Mouse (Mus musculus) MEL-GATA-1-ER (cell line): ENCODE measurements around the gene Olfr545.
A peak's percentile ranks its signal among the peaks of the same experiment; 100 is the strongest.
"Not testable (repeated sequence)": the region's sequence is repeated elsewhere in the genome, so short reads cannot be mapped to it uniquely, and the experiment has no call there.

ENCODE experiments used
- DNase-seq: peaks from one replicate; pipeline ENCODE4 v3.0.0-alpha.2; 2012; ENCODE audit warnings: low read depth; ENCODE audit errors: extremely low read depth

Gene Olfr545

GRCm38 (mm10) chr7:102499473-102499872 is at the start of gene Olfr545:
TSS of gene Olfr545 (minus strand) at chr7:102499573.
- DNase-seq = no peak

- no peak for DNase-seq
Observed at GRCm38 (mm10) chr7:102541251-102541650, 41.9 kb upstream of the Olfr545 start.

- DNase-seq = no peak
Observed at GRCm38 (mm10) chr7:102540596-102540995, 41.2 kb upstream of the Olfr545 start, which contains the start of gene Olfr548-ps1. TSS of gene Olfr548-ps1 (plus strand) at chr7:102540896.

- DNase-seq = no peak
Observed at GRCm38 (mm10) chr7:102534449-102534848, 35.1 kb upstream of the Olfr545 start, which contains the start of gene Olfr547. TSS of gene Olfr547 (plus strand) at chr7:102534749.

- no peak for DNase-seq
Observed at GRCm38 (mm10) chr7:102529052-102529451, 29.7 kb upstream of the Olfr545 start.

- no peak for DNase-seq
Observed at GRCm38 (mm10) chr7:102517051-102517335, 17.6 kb upstream of the Olfr545 start.

- no peak for DNase-seq
Observed at GRCm38 (mm10) chr7:102516261-102517050, 17.1 kb upstream of the Olfr545 start.

- peak; percentile 67 for DNase-seq
Observed at GRCm38 (mm10) chr7:102514144-102514543, 14.8 kb upstream of the Olfr545 start.

- peak; percentile 26 for DNase-seq
Observed at GRCm38 (mm10) chr7:102512814-102513435, 13.6 kb upstream of the Olfr545 start.

- DNase-seq = peak; percentile 12
Observed at GRCm38 (mm10) chr7:102511927-102512326, 12.6 kb upstream of the Olfr545 start.

GRCm38 (mm10) chr7:102509726-102510125 is 10.4 kb upstream of the Olfr545 start:
- no peak for DNase-seq

- no peak for DNase-seq
Observed at GRCm38 (mm10) chr7:102508666-102509065, 9.3 kb upstream of the Olfr545 start.

- no peak for DNase-seq
Observed at GRCm38 (mm10) chr7:102508066-102508465, 8.7 kb upstream of the Olfr545 start.

- peak; percentile 36 for DNase-seq
Observed at GRCm38 (mm10) chr7:102506848-102507247, 7.5 kb upstream of the Olfr545 start.

GRCm38 (mm10) chr7:102501986-102502385 is 2.6 kb upstream of the Olfr545 start:
- DNase-seq = no peak

GRCm38 (mm10) chr7:102494416-102494815 is 5.0 kb downstream of the Olfr545 start:
- not testable (repeated sequence) for DNase-seq

- DNase-seq = no peak
Observed at GRCm38 (mm10) chr7:102488161-102488560, 11.2 kb downstream of the Olfr545 start, which contains the start of gene Olfr544. TSS of gene Olfr544 (minus strand) at chr7:102488313.

- peak; percentile 12 for DNase-seq
Observed at GRCm38 (mm10) chr7:102486105-102486504, 13.3 kb downstream of the Olfr545 start.

GRCm38 (mm10) chr7:102484766-102485165 is 14.6 kb downstream of the Olfr545 start:
- DNase-seq = not testable (repeated sequence)

GRCm38 (mm10) chr7:102483665-102484064 is 15.7 kb downstream of the Olfr545 start:
- DNase-seq = no peak

GRCm38 (mm10) chr7:102481579-102481978 is 17.8 kb downstream of the Olfr545 start, which contains the start of gene Olfr543:
TSS of gene Olfr543 (minus strand) at chr7:102481679.
- DNase-seq = no peak

GRCm38 (mm10) chr7:102480821-102481220 is 18.6 kb downstream of the Olfr545 start:
- no peak for DNase-seq
